Mouse (Mus musculus) thymus, postnatal 0 days (tissue): ENCODE measurements around the gene Kif21b. TPM values are rescaled to one million over a fixed set of nuclear protein-coding genes. Genes with fewer than 3 reads are reported as not detected.
A peak's percentile ranks its signal among the peaks of the same experiment; 100 is the strongest.

Source experiments
- DNase-seq: peaks from one replicate; pipeline ENCODE4 v3.0.0-alpha.2; 2015; ENCODE audit warnings: low spot score
- polyA plus RNA-seq: library from polyadenylated mRNA; unstranded; fragments of >200 nt; fragmentation: Nextera tagmentation; extraction: Ambion mirVana; gene quantifications from 2 replicates; pipeline ENCODE4 v1.2.1, GENCODE M21; 2015

Gene Kif21b
- polyA plus RNA-seq: 14.8 and 20.3 TPM in 2 replicates

- DNase-seq: peak; percentile 94
These were observed at the start of gene Kif21b for GRCm38 (mm10) chr1:136130951-136131558. TSS of gene Kif21b (plus strand) at chr1:136131389.

DNA sequence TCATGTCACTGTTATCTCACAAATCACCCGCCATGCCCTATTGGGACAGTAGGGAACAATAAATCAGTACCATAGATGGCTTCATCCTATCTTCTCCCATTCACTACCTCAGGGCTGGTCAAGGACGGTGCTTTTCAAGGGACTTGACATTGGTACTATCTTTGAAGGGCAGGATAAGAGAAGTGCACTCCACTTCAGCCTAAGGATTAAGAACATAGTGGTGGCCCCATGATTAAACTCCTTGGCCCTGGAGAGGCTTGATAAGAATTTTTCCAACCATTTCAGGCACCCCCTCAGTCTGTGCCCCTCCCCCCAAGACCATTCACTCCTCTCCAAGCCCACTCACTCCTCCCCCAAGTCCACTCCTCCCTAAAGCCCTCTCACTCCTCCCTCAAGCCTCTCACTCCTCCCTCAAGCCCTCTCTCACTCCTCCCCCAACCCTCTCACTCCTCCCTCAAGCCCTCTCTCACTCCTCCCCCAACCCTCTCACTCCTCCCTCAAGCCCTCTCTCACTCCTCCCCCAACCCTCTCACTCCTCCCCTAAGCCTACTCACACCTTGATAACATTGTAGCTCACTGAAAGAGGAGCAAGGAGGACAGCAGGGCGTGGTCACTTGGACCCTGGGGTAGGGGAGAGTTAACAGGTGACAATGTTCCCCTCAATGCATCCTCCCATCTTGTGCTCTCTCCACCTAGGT, 45.1 kb upstream of the Kif21b start:
- DNase-seq: no peak

- no peak for DNase-seq
These were observed 41.6 kb upstream of the Kif21b start for GRCm38 (mm10) chr1:136089368-136090165.

- no peak for DNase-seq
These were observed 37.5 kb upstream of the Kif21b start for GRCm38 (mm10) chr1:136093726-136094125.

DNA sequence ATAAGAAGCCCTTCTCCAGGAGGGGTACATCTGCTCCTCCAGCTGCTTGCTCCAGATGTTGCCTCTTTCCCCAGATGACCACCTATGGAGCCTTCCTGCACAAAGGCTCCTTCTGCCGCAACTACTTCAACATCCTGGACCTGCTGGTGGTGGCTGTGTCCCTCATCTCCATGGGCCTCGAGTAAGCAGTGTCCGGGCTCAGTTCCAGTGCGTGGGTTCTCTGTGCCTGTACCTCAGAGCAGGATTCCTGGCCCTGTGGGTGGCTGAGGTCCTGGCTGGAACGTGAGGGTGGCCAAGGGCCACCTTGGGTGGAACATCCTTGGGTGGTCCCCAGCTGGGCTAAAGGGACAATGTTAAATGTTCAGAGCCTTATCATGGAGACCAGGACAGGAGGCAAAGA, 36.4 kb upstream of the Kif21b start:
- no peak for DNase-seq

- DNase-seq: no peak
These were observed 29.1 kb upstream of the Kif21b start for GRCm38 (mm10) chr1:136102094-136102493.

- DNase-seq: no peak
These were observed 28.6 kb upstream of the Kif21b start for GRCm38 (mm10) chr1:136102551-136102950.

GRCm38 (mm10) chr1:136102981-136103380, 28.2 kb upstream of the Kif21b start:
- DNase-seq: no peak

- DNase-seq: no peak
These were observed 27.5 kb upstream of the Kif21b start for GRCm38 (mm10) chr1:136103696-136104095.

GRCm38 (mm10) chr1:136104741-136105140, 26.4 kb upstream of the Kif21b start:
- DNase-seq: no peak

- DNase-seq: no peak
These were observed 21.7 kb upstream of the Kif21b start for GRCm38 (mm10) chr1:136109464-136109863.

DNA sequence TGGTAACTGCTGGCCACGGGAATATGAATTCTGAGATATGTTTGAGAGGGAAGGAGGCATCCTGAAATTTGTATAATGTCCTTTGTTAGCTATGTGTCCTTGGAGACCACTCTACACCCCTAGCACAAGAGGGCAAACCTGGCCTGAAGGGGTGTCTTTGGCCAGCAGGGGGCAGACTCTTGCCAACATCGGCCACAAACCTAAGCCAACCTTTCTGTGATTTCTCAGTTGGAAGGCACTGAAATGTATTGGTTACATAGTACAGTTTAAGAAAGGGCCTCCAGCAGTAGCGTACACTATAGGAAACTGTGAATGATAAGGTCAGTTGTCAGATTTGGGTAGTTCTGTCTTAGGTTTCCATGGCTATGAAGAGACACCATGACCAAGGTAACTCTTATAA, 15.0 kb upstream of the Kif21b start:
- DNase-seq: peak; percentile 84

DNA sequence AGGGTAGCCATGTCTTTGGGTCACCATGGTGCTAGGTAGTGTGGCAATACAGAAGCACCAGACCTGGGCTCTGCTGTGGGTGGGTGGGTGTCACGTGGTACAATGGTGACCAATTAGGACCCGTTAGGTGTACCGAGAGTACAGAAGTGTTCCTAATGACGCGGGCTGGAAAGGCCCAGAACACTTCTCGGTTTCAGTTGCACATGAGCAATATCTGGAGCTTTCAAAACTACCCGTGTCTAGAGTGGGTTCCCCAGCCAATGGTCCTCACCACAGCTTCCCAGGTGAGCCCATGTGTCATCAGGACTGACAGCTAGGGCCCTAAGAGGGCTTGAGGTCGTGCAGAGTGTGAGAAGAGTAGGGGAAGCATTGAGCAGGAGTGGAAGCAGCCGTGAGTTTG, 14.1 kb upstream of the Kif21b start:
- DNase-seq: no peak

DNA sequence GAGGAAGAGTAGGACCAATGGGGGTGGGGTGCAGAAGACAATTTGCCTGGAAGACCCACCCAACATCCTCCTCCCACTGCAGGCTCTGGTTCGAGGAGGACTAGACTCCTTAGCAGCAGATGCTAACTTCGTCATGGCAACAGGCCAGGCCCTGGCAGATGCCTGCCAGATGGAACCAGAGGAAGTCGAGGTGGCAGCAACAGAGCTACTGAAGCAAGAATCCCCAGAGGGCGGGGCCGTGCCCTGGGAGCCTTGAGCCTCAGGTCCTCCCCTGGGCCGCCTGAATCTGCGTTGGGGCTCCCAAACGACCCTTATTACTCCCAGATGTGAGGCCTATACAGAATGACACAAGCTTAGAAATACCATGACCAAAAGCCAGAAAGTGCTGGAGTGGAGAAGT, 12.3 kb upstream of the Kif21b start:
- DNase-seq: peak; percentile 44

GRCm38 (mm10) chr1:136119571-136120262, 11.5 kb upstream of the Kif21b start:
- no peak for DNase-seq

DNA sequence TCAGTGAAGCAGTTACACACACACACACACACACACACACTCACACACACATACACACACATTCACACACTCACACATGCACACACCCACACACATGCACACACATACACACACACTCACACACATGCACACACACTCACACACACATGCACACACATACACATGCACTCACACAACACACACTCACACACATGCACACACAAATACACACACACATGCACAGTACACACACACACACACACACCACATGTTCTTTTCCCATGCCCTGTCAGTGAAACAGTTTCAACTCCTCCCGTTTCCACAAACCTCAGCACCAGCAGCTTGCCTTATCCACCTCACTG, 11.0 kb upstream of the Kif21b start:
- DNase-seq: no peak

- DNase-seq: no peak
These were observed 10.4 kb upstream of the Kif21b start for GRCm38 (mm10) chr1:136120785-136121184.

- DNase-seq: no peak
These were observed 9.2 kb upstream of the Kif21b start for GRCm38 (mm10) chr1:136122030-136122429.

- no peak for DNase-seq
These were observed 4.9 kb upstream of the Kif21b start for GRCm38 (mm10) chr1:136126159-136126765.

GRCm38 (mm10) chr1:136126895-136127294, 4.3 kb upstream of the Kif21b start:
- DNase-seq: no peak

DNA sequence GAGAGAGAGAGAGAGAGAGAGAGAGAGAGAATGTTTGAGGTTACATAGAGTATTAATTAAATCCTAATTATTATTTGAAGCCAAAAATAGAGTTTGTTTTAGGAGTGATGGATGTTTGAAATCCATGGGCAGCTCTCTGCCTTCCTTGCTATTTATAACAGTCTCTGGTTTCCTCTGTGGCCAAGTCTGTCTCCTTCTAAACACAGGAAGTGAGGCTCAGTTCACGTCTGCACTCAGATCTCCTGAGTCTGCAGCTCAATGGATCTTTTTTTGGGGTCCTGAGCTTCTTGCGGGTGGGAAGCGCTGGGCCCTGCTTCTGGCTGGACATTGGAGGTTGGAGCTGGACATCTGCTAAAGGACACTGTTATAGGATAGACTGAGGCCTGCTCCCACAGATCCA, 3.3 kb upstream of the Kif21b start:
- DNase-seq: peak; percentile 57
